Mouse (Mus musculus) liver (tissue): ENCODE measurements around the gene Cnot6.
A peak's percentile ranks its signal among the peaks of the same experiment; 100 is the strongest.

Experiments used
- DNase-seq: peaks from one replicate; pipeline ENCODE4 v3.0.0-alpha.2; 2020; ENCODE audit warnings: mixed read lengths

Cnot6 gene

DNA sequence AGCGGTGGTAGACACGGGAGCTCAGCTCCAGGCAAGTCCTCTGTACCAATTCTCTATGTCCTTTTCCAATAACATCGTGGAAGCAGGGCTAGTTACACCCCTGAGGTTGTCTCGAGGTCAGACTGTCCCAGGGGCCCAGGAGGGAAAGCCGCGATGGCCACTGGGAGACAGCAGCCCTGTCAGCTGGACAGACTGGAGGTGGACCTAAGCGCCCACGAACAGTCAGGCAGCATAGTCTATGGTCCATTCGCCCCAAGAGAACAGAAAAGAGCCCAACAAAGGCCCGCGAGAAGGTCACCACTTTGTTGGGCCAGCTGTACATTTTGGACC is 59.5 kb downstream of the Cnot6 start:
- no peak for DNase-seq

DNA sequence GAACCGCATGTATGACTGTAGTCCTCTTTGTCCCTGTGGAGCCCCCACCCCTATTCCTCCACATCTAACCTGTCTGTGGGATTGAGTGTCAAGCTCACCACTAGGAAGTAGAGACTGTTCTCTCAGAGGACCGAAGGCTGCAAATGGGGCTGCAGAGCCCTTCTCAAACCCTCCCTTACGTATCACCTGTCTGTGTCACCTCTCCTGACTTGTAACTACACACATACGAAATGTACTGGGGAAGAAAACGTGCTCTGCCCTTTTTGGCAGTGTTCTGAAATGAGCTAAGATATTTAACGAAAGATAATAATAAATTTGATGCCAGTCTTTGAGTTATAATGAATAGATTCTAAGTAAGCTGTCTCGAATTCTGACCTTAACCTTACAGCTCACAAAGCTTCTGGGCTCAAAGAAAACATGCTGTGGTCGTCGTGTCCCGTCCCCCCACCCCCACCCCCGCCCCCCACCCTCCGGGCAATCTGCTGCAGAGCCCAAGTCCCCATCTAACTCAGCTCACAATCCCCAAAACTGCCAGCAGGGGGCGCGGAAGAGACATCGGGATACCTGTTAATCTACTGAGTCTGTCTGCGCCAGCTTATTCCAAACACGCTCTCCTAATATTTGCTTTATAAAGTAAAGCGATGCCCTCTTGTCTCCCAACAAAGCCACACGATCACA is 60.0 kb downstream of the Cnot6 start:
- peak; percentile 90 for DNase-seq

DNA sequence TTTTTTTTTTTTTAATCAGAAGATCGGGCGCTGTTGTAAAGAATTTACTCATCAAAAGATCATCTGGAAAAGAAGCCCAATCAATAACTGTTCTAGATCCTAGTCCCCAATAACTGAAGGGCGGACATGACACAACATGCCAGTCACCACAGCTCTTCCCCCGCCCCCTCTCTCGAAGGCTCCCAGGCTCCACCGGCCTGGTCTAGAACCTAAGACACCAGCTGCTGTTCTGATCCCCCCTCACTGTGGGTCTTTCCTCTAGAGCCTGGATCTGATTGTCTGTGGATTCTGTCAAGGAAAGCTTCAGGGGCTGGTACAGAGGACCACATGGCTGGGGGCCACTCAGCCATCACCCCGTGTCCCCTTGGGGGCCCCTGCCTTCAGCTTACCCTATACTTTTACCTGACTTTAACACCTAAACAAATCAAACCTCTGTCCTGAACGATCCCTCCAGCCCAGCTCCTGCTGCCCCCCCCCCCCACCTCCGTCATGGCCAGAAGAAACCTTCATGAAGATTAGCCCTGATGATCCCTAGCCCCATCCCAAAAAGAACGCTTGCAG is 60.7 kb downstream of the Cnot6 start:
- DNase-seq = peak; percentile 57

DNA sequence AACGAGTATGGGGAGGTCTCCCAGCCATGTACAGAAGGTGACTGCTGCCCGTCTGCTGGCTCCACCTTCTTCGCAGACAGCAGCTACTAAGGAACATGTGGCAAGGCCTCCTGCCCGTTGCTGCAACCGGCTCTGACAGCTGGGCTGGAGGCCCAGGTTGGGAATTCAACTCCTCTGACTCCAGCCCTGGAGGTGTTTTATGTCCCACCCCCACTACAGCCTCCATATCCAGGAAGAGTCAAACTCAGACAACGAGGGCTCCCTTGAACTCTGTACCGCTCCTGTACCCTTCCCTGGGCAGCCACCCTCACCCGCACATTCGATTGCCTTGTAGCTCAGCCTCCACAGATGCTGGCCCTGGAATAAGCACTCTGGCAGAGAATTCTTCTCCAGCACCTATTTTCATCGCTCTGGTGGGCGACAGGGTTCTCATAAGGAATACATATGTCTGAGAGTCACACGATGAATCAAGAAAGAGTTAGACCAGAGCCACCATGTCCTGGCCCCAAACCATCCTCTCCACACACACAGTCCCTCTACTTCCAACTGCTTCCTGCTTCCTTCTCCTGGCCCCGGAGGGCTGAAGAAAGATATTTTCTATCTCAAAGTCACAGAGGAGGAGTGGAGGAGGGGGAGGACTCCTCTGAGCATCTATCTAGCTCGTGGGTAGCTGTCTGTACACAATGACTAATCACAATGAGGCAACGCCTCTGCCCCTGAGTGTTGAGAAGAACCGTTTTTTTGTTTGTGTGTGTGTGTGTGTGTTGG is 61.3 kb downstream of the Cnot6 start:
- DNase-seq = peak; percentile 63

DNA sequence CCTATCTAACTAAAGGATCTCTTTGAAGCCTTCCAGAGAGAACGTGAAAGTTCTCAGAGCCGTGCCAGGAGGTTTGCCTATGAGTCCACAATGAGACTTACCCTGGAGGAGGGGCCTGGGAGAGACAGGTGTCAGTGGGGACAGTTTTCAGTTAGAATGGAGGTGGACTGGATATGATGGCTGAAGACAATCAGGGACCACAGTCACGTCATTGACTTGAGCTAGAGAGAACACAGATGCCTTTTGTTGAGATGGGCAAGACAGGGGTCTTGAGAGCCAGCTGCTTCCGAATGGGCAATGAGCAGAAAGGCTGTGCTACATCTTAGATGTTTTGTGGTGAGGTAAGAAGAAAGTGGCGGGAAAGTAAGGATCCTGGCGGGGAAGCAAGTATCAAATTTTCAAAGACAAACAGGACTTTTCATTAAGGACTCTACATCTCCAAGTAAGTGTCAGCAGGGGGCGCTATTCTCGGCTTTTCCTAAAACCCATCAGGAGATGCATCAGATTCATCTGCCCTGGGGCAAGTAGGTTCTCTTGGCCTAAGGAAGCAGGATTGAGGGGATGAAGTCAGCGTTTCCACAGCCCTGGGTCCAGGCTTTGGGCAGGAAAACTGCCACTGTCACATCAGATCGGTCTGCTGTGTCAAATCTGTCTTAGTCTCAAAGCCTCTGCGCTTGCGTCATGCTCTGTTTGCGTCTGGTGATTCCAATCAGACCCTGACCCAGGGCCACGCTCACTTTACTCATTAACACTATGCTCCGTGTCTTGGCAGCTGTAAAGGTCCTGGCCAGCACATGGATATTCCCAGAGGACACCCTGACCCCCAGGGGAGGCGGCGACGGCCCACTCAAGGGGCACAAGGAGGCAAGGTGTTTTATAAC is 62.2 kb downstream of the Cnot6 start:
- DNase-seq = peak; percentile 66

DNA sequence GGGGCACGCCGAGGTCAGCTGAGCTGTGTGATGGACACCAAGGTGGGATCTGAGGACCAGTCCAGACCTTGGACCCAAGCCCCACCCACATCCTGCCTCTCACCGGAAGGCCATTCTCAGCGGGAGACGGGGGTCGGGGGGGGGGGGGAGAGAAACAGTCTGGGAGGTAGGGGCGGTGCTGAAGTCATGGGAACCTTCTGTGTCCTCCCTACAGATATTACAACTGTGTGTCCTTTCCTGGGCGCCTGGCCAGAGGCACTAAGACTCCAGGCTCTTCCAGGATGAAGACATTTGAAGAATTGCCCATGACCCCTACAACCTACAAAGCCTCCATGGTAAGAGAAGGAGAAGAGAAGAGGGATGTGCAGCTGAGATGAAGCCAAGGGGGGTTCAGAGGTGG is 66.8 kb downstream of the Cnot6 start:
- no peak for DNase-seq

DNA sequence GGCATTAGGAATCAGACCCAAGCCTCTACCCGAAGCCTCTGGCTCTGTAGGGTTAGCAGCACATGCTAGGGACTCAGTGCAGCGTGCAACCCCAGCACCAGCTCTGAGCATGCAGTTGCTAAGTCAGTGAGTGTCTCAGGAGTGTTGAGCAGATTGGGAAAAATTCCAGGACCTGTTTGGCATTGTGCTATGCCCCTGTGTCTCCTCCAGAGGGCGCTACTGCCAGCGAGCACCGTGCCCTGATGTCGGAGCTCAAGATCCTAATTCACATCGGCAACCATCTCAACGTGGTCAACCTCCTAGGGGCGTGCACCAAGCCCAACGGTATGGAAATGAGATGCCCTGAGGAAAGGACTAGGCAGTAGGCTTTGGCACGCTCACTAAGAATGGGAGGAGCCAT is 76.1 kb downstream of the Cnot6 start:
- DNase-seq = no peak

DNA sequence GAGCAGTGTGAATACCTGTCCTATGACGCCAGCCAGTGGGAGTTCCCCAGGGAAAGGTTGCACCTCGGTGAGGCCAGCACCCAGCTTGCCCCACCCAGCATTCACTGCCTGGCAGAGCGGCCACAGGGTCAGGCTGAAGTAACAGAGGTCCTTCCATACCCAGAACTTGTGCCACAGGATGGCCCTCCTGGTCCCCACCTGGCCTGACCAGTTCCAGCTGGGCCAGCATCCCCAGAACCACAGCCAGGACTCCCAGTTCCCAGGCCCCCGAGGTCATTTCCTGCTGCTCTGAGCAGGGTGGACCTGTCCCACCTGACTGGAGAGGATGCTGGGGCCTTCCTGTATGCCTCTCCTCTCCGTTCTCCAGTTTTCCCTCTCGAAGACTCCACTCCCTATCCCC is 76.9 kb downstream of the Cnot6 start:
- DNase-seq = no peak

DNA sequence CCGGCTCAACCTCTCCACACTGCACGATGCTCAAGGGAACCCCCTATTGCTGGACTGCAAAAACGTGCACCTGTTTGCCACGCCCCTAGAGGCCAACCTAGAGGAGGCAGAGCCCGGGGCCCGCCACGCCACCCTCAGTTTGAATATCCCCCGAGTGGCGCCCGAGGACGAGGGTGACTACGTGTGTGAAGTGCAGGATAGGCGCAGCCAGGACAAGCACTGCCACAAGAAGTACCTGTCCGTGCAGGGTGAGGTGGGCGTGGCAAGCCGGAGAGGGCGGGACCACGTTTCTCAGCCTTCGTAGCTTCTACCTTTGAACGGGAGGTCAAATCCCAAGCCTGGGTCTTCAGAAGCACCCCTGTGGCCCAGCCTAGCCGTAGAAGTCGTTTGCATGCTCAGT is 78.4 kb downstream of the Cnot6 start:
- no peak for DNase-seq

DNA sequence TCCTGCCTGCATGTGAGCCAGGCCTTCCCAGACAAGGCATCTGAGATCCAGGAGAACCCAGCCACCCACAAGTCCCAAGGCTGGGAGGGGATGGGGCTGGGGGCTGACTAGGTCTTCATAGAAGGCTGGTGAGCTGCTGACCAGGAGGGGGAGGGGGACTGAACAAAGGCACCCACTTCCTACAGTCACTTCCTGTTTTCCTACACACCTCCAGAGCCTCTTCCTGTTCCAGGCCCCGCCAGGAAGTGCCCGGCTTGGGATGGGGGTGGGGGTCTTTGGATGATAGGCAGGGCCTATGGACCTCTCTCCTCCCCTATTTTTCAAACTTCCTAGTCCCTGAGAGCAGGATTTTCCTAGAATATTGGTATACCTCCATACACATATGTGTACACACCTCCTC is 80.3 kb downstream of the Cnot6 start:
- DNase-seq = no peak

DNA sequence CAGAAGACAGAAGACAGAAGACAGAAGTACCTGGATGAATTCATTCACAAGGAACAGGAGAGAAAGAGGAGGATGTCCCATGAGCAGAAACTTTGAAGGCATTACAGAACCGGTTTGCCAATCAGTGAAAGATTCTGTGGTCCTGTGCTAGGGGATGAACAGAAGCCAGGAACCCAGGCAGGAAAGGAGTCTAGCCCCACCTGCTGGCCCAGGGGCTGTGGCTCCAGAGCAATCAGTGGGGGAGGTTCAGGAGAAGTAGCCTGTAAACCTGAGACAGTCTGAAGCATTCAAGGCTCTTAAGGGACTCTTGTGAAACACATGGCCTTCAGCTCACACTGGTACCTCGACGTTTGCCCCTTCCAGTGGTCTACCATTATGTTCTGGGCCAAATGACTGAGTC is 81.4 kb downstream of the Cnot6 start:
- DNase-seq = no peak

DNA sequence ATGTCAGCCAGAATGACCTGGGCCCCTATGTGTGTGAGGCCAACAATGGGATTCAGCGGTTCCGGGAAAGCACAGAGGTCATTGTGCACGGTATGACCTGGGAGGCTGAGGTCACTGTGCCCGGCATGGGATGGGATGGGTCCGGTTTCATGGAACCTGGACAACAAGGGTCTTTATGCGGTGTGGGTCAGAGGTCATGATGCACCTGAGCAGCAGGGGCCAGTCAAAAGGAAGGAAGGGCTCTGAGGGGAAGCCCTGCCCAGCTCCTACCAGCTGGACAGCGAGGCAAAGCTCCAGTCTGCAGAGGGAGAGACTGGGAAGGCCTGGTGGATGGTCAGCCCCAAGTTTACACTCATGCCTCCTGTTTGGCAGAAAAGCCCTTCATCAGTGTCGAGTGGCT is 85.8 kb downstream of the Cnot6 start:
- no peak for DNase-seq

DNA sequence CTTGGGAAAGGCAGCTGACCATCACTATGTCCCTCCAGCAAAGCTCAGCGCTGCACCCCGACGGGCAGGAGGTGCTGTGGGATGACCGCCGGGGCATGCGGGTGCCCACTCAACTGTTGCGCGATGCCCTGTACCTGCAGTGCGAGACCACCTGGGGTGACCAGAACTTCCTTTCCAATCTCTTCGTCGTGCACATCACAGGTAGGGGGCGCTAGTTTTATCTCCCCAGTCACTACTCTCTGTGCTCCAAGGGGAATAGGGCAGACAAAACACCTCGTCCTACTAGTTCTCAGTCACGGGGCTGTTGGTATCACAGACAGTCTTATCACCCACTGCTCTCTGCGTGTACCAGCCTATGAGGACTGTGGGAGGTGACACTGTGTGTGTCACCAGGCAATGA is 86.7 kb downstream of the Cnot6 start:
- no peak for DNase-seq

DNA sequence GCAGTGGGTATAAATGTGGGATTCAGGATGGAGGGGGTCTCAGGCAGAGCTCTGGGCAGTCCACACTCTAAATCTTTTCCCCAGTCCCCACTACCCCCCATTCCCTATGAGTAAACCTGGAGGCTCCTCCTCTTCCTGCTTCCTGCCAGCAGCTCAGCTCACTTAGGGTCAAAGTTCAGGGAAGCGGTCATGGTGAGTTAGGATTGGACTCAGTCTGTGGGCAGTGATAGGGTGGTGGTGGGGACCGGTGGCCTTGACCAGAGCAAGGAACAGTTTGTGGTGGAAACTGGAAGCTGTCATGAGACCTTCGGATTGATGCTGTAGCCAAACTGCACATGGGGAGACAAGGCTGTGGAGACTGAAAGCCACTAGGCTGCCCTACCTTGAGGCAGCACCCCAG is 88.4 kb downstream of the Cnot6 start:
- DNase-seq = no peak

DNA sequence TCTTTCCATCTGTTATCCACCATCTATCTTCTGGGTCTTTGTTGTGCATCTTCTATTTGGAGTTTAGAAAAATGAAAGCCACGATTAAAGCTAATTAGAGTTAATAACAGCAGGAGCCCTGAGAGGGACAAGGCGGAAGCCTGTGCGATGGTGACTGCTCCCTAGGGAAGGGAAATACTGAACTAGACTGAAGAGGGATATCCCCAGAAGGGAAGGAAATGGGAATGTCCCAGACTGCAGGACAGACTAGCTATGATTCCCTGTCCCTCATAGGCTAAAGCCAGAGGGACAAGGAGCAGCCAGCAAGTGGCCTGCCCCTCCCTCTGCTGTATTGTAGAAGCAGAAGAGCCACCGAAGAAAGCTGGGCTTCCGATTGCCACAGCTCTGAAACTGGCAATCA is 90.6 kb downstream of the Cnot6 start:
- no peak for DNase-seq
